Mouse (Mus musculus) embryo, embryonic 10 days (tissue): ENCODE data around the gene Olfr1106.

Experiments
- DNase-seq: peaks from one replicate; pipeline ENCODE4 v3.0.0-alpha.2; 2015; ENCODE audit warnings: low spot score

Gene Olfr1106

DNA sequence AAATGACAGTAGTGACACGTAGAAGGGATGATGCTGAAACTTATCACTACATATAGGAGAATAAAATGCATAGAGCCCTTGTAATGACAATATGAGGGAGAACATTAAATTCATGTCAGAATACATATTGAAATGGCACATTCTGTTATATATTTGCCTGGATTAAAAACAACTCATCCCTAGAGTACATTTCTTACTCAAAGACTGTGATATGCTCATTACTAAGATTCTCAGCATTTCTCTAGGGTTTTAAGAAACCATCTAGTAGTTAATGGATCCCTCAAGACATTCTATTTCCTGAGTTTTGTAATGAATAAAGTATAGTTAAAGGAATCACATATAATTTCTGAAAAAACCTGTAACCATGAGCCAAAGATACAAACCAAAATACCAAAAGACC is at the start of gene Olfr1106:
Gene Olfr1106, minus strand, starts transcription at position 101 of the 400 bp plus-strand sequence.
- no peak for DNase-seq

DNA sequence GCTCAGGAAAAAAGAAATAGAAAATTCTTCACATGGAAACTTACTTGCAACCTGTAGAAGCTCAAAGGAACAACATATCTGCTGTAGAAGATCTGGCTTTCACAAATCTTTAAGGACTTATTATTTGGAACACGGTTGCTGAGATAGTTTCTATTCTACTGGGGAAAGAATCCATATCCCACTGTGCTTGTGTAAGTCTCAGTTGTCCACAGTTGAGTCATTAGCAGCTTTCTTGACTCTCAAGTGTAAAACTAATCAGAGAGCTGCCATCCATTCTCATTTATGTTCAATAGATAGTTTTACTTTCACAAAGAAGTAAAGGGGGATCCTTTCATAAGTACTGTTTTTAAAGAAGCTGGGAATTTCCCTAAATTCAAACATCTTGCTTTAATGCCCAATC is 43.8 kb upstream of the Olfr1106 start, which contains the start of gene Olfr1109:
Gene Olfr1109, minus strand, starts transcription at position 101 of the 400 bp plus-strand sequence.
- no peak for DNase-seq

DNA sequence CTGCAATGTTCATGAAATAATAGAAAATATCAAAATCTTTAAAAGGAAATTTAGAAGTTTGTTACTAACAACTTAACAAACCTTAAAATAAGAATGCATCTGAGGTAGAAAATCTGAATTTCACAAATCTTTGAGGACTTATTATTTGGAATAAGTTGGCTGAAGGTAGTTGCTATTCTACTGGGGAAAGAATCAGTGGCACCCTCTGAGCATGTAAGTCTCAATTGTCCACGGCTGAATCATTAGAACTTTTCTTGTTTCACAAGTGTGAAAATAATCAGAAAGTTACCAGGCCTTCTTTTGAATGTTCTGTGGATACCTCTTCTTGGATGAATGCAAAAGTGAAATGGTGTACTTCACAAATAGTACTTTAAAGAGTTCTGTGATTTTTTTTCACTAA is 23.6 kb upstream of the Olfr1106 start, which contains the start of gene Olfr1107:
Gene Olfr1107, minus strand, starts transcription at position 101 of the 400 bp plus-strand sequence.
- DNase-seq = no peak

DNA sequence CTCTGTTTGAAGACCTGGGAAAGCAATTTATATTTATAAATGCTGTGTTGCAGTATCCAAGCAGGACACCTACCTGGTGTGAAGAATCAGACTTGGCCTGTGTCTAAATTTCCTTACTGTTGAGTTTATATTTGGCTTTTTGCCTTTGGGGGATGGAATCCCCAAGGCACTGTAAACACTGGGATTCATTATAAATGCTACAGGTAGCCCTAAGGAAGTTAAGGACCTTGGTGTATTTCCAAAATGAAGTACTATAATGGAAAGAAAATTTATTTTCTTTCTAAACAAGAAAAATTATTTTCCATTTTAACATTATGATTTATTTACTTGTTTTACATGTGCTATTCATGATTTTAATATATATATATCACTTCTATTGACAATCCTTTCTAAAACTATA is 15.6 kb downstream of the Olfr1106 start, which contains the start of gene Olfr1105:
Gene Olfr1105, minus strand, starts transcription at position 101 of the 400 bp plus-strand sequence.
- DNase-seq = no peak

DNA sequence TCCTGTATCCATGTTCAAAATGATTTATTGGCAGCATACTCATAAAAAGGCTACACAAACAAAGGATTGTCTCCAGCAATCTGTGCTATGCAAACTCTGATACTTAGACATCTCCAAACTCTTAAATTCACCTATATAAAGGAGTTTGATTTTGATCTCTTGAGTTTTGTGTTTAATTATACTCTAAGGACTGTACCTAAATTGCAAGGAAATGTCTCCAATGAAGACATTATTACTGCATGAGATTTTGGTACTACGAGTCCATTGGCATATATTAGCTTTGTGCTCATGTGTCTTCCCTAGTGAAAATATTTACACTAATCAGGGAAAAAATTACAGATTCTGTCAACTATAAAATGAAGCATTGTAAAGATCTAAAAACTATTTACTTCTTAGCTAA is 25.1 kb downstream of the Olfr1106 start, which contains the start of gene Olfr1104:
Gene Olfr1104, minus strand, starts transcription at position 101 of the 400 bp plus-strand sequence.
- DNase-seq = no peak

DNA sequence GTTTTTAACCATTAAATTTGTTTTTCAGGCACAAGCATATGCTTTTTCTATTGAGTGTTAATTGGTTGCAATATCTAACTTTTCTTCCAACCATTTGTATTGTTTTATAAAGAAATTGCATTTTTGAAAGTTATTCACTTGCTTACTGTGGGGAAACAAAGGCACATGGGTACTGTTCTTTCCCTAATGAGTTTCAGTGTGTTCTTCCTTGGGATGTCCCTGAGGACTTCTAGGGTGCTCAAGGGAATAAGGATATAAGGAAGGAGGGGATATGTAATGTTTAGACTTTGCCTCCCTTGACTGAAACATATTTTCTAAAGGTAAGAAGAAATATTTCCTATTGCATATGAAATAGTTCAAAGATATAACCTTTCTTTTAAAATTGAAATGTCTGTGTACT is 54.0 kb downstream of the Olfr1106 start, which contains the start of gene Olfr1102:
Gene Olfr1102, plus strand, starts transcription at position 301 of the 400 bp plus-strand sequence.
- no peak for DNase-seq
